8 mouse cellular contexts compared by ENCODE assay signal in the genomic region with DNA sequence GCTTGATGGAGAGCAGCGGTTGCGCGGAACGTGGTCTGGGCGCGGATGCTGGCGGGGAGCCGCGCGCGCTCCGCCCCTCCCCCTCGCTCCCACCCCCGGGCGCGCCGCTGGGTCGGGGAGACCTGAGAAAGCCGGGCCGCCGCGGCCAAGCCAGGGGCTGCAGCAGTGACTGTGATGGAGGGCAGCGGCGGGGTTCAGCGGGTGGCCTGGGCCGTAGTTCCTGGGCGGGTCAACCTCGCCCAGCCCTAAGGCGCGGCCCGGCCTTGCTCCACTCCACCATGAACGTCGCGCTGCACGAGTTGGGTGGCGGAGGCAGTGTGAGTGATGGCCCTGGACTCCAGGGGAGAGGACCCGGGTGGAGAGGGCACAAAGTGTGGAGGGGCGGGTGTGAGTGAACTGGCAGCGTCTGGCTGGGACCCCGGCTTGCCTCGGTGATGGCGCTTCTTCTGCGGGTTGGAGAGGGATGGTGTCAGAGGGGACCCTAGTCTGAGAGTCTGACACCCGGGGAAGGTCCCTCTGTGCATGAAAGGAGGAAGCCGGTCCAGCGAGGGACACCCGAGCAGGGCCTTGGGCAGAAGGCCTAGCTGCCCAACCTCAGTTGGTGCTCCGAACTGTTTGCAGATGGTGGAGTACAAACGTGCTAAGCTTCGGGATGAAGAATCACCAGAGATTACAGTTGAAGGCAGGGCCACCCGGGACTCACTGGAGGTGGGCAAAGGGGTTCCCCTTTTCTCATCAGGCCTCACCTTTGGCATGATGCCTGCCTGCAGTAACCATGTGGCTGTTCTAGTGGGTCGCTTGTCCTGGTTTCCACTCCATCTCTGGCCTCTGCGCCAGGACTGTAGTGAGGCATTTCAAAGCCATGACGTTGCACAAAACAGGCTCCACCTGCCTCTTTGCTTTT. TPM values are rescaled to one million over a fixed set of nuclear protein-coding genes. Genes with fewer than 3 reads are reported as not detected.
A peak's percentile ranks its signal among the peaks of the same experiment; 100 is the strongest.
DNase-seq lines count a peak whose midpoint lies in the region; ATAC-seq and TF ChIP-seq lines count a peak whose summit lies in the region.

Ece2 (plus strand) TSS at position 98 of the 904 bp plus-strand sequence.

- no peaks in the 10 kb centered on the region for H3K36me3 ChIP-seq in kidney, postnatal 0 days (ENCODE audit: insufficient read depth, low read length)
- no peaks in the 10 kb centered on the region for H3K36me3 ChIP-seq in limb, embryonic 13.5 days
- H3K36me3 ChIP-seq in neural tube, embryonic 11.5 days (ENCODE audit: control insufficient read depth, insufficient read depth, low read length) = no peaks in the 10 kb centered on the region

- peak within 1 kb of the TSS; percentile 94 for H3K4me2 ChIP-seq in kidney, postnatal 0 days (ENCODE audit: low read length)
- peak within 1 kb of the TSS; percentile 86 for H3K4me2 ChIP-seq in limb, embryonic 13.5 days (replicated peaks)
- H3K4me2 ChIP-seq in neural tube, embryonic 11.5 days (ENCODE audit: low read depth) = peak within 1 kb of the TSS; percentile 90

- DNase-seq in kidney, postnatal 0 days (ENCODE audit: low spot score) = peak; percentile 26
- no peak for DNase-seq in kidney, postnatal 14 days
- DNase-seq in R1 (ENCODE audit: low read depth, low spot score) = peak; percentile 63
- peak; percentile 7 to 15 for DNase-seq in heart, postnatal 10 days
- DNase-seq in neural tube, embryonic 11.5 days (ENCODE audit: low spot score) = peak; percentile 43
- DNase-seq in spleen, postnatal 10 days (ENCODE audit: low spot score in 2 of 2) = no peak

- no peak for TF ChIP-seq POLR2A in cortical plate, adult 2 months (IDR thresholded peaks at IDR 0.05; ENCODE audit: extremely low read depth, insufficient read depth, low read length)

- intact Hi-C loops in heart, postnatal 10 days (cut with DNase I) = no loop called here

- no peak for TF ChIP-seq CTCF in kidney, postnatal 0 days (IDR thresholded peaks at IDR 0.05; ENCODE audit: low read depth)
- no peak for TF ChIP-seq CTCF in cortical plate, adult 2 months (IDR thresholded peaks at IDR 0.05; ENCODE audit: extremely low read depth, insufficient read depth, low read length)

- peak within 1 kb of the TSS; percentile 52; the same call in 1 of the 2 replicates for H3K9ac ChIP-seq in kidney, postnatal 0 days (ENCODE audit: low read depth, low read length)
- peak within 1 kb of the TSS; percentile 71 for H3K9ac ChIP-seq in limb, embryonic 13.5 days
- H3K9ac ChIP-seq in neural tube, embryonic 11.5 days (ENCODE audit: low read length) = peak within 1 kb of the TSS; percentile 76

- H3K9me3 ChIP-seq in kidney, postnatal 0 days (replicated peaks; ENCODE audit: low read length) = no peaks in the 10 kb centered on the region
- H3K9me3 ChIP-seq in limb, embryonic 13.5 days = no peaks in the 10 kb centered on the region
- H3K9me3 ChIP-seq in neural tube, embryonic 11.5 days (ENCODE audit: control insufficient read depth, low read length) = no peaks in the 10 kb centered on the region

- peaks cover 7% of the 10 kb centered on the region; the same call in 1 of the 2 replicates for H3K27me3 ChIP-seq in kidney, postnatal 0 days (ENCODE audit: insufficient read depth, low read length)
- peaks cover 25% of the 10 kb centered on the region for H3K27me3 ChIP-seq in limb, embryonic 13.5 days
- no peaks in the 10 kb centered on the region for H3K27me3 ChIP-seq in neural tube, embryonic 11.5 days (ENCODE audit: control insufficient read depth, insufficient read depth, low read length)

- no peaks in the 10 kb centered on the region for H3K4me1 ChIP-seq in kidney, postnatal 0 days (replicated peaks; ENCODE audit: insufficient read depth, low read length)
- H3K4me1 ChIP-seq in cortical plate, adult 2 months (ENCODE audit: control insufficient read depth, insufficient read depth, low read length) = peaks cover 1% of the 10 kb centered on the region; the same call in 1 of the 2 replicates
- peaks cover 13% of the 10 kb centered on the region for H3K4me1 ChIP-seq in limb, embryonic 13.5 days
- no peaks in the 10 kb centered on the region for H3K4me1 ChIP-seq in neural tube, embryonic 11.5 days (ENCODE audit: control insufficient read depth, insufficient read depth, low read length)

- whole genome bisulfite sequencing in kidney, postnatal 0 days = 10% methylated on average over 51 of the region's 54 CpGs
- 7% methylated on average over 54 of the region's 54 CpGs for WGBS in limb, embryonic 13.5 days
- 8% methylated on average over 50 of the region's 54 CpGs for WGBS in neural tube, embryonic 11.5 days

- H3K4me3 ChIP-seq in kidney, postnatal 0 days (replicated peaks; ENCODE audit: low read depth, low read length) = peak within 1 kb of the TSS; percentile 48
- H3K4me3 ChIP-seq in cortical plate, adult 2 months (ENCODE audit: insufficient read depth, low read length) = peak within 1 kb of the TSS; percentile 64
- peak within 1 kb of the TSS; percentile 58 for H3K4me3 ChIP-seq in limb, embryonic 13.5 days
- H3K4me3 ChIP-seq in neural tube, embryonic 11.5 days (ENCODE audit: low read depth, low read length) = peak within 1 kb of the TSS; percentile 52

- H3K27ac ChIP-seq in kidney, postnatal 0 days = no peak within 1 kb of the TSS
- H3K27ac ChIP-seq in cortical plate, adult 2 months (ENCODE audit: insufficient read depth, low read length) = peak within 1 kb of the TSS; percentile 42; the same call in 1 of the 2 replicates
- H3K27ac ChIP-seq in limb, embryonic 13.5 days = no peak within 1 kb of the TSS
- no peak within 1 kb of the TSS for H3K27ac ChIP-seq in neural tube, embryonic 11.5 days (ENCODE audit: low read depth, low read length)

- ATAC-seq in kidney, postnatal 0 days (replicated peaks; ENCODE audit: low FRiP score, low read depth) = no peak
- ATAC-seq in limb, embryonic 13.5 days (ENCODE audit: low FRiP score, low read depth) = peak; percentile 69; the same call in 1 of the 2 replicates
- ATAC-seq in neural tube, embryonic 11.5 days (ENCODE audit: insufficient read depth, low FRiP score, low TSS enrichment) = peak; percentile 60

RNA-seq across cellular contexts. Expression of gene Ece2, which starts in this region (rescaled TPM):
- 1.2 and 1.6 TPM in 2 replicates for polyA plus RNA-seq in kidney, postnatal 0 days (2015; fragmentation: Nextera tagmentation; extraction: Ambion mirVana)
- 25.4 and 28.3 TPM in 2 replicates for polyA plus RNA-seq in cortical plate, adult 2 months (2012; rRNA removed)
- under 1 TPM; 0.62 TPM for total RNA-seq in heart, postnatal 10 days (2021)
- polyA plus RNA-seq in limb, embryonic 13.5 days (2015; fragmentation: Nextera tagmentation; extraction: Ambion mirVana) = 6.9 and 7.5 TPM in 2 replicates
- 2.2 and 4.6 TPM in 2 replicates for polyA plus RNA-seq in neural tube, embryonic 11.5 days (2014; fragmentation: Nextera tagmentation; extraction: Ambion mirVana)

Comparison
In these comparisons a context has a peak if more than half of its experiments do, and no peak if none do; other contexts are left out.
1. DNase-seq: peak in kidney, postnatal 0 days (single experiment), R1 (single experiment) and neural tube, embryonic 11.5 days (single experiment); none in kidney, postnatal 14 days (single experiment) and spleen, postnatal 10 days (0 of 2).
2. Peak in DNase-seq in heart, postnatal 10 days; RNA of the gene not detected or under 1 TPM.
3. Peak in every context shown above with its lines, with median percentiles within 50 percentile points of each other: H3K4me2 ChIP-seq, H3K4me3 ChIP-seq and H3K9ac ChIP-seq.